Mouse (Mus musculus): Measurements from ENCODE around the gene Focad.

The Focad gene

DNA sequence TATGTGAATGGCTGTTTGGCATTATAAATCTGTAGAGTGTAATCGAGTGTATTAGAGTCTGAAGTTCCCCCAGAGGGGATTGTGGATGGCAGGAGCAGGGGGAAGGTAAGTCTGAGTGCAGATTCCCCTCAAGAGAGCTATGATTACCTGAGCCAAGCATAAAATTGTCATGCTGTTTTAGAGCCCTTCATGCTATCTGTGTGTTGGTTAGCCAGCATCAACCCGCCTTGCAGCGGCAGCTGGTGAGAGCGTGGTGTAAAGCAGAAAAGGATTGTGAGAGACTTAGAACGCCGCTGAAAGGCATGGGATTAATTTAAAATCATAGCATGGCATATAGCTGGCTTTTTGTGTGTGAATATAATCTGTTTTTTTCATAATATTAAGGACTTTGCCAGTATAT lies 63.2 kb downstream of the Focad start:
- DNase-seq = no peak

DNA sequence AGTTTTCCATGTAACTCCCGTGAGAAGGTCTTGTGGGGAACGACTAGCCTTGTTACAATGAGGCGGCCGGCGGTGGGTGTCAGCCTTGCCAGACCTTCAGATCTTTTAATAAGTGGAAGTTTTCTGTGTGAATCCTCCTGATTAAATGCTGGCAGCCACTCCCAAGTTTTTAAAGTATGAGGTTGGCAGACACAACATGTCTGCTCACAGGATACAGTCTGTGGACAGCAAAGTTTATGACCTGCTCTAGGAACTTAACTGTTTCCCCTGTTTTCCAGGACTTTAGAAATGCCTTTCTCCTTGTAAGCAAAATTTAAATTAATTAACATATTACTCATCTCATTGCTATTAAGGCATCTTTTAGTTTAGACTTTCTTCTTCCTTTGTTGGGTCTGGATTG lies 64.8 kb downstream of the Focad start:
- DNase-seq = no peak

DNA sequence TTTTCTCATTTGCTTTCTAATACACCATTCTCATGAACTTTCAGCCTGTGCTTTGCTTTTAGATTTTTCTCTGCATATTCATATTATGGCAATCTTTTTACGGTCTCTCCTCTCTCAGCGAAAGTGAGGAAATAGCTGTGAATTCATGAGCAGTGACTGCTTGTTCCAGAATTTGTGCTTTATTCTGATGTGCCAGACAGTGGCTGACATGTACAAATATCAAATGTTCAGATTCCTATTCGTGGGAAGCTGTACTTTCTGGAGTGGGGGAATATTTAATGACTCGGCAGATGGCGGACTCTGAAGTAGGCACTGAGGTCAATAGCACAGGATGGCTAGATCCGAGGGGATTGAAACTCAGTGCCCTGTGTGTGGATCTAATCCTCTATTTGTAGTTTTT lies 65.3 kb downstream of the Focad start:
- no peak for DNase-seq

DNA sequence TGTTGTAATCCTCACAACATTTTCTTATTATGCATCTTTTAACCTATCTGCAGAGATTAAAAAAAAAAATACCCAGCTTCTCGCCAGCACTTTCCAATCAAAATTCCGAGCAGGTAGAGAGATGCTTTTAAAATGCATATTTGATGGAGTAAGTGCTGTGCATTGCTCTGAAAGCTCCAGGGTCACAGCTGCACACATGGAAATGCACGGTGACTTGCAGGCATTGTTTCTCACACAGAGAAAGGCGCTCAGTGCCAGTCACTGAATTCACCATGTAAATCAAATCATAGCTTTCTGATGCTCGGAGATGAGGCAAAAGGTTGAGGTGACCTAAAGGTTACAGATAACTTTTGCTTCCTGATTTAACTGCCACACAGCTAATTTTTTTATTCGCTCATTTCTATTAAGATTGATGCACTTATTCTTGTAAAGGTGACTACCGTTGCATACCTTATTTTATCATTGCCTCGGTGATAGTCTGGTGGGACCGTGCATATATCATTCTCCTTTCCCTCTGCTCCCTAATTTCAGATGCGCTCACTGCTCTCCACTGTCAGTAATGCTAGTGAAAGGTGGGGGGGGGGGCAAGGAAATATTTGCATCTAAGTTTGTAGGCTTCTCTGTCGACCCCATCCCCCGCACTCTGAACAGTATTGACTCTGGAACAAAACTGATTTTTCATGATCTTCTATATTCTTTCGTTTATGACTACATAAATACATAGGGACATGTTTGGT lies 69.2 kb downstream of the Focad start:
- no peak for DNase-seq

DNA sequence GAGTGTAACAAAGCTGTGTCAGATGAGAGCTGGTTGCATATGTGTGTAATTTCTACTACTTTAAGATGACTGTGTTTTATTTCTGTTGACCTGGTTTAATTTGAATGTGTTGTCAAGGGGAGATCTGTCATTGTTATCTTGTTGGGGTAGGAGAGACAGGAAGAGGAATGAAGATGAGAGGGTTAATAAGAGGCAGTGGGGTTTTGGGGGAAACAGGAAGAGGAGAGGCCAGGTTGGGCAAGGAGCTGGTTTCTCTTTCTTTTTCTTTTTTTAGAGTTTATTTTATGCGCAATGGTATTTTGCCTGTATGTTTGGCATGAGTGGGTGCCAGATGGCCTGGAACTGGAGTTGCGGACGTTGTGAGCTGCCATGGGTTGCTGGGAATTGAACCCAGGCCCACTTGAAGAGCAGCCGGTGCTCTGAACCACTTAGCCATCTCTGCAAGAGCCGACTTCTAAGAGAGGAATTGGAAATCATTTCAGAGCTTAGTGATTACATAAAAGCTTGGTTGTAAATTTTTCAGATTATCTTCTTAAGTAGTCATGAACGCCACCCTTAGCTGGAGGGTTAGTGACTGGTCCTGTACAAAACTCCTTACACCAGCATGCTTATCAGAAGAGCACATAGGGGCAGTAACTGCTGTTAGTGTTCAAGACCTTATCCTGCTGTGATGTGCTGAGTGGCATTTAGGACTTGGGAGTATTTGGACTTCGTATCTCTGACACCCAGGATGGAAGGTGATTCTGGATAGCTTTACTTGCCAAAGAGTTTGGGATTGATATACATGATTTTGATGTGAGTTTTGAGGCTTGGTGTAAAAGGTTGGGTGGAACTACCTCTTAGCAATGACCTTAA lies 72.8 kb downstream of the Focad start:
- DNase-seq = no peak

DNA sequence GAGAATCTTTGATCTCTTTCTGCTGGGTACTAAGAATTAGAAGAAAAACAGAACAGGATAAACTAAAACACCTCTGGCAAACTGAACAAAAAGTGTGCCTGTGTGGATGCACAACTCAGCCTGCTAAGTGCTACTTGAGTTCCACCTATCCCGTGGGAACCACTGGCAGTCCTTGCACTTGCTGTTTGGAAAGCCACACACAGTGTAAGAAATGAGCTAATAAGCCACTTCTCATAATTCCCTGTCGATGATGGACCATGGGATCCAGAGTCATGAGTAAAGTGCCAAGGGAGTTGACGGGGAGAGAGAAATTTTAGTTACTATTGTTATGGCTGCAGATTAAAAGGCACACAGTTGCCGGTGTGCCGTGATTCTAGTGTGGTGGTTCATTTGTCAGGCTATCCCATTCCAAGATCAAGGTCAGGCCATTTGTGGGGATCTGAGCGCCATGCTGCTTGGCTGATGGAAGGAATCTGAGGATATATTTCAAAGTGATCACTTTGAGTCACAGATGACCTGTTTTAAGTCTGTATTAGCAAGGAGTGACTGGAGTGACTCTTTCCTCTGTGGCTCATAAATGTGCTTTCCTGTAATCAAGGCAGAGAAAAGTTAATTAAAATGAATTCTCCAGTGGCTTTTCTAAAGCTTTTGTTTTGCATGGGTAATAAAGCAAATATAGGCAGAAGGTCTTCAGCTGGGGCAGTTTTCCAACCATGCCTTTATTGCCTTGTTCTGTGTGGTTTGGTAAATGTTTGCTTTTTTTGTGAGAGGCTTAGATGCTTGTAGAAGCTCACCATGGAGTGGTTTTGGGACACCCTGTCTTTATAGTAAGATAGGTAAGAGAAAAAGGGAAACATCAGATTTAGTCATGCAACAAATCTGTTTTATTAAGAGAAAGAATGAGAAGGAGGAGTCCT lies 80.9 kb downstream of the Focad start:
- no peak for DNase-seq

DNA sequence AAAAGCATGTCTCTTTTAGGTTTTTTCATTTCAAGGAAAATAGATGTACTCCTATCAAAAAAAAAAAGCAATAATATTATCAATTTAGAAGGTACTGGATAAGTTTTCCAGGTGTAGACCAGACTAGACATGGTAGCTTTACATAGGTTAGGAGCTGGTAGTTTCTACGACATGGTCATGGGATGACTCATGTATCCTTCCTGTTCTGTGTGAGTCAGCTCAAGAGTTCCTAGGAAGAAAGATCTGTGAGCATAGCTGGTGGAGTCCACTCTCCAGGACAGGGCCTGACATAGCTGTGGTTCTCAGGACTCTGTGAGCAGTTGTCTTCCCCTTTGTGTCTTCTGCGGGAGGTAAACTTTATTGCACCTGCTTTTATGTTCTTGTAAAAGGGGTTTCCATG lies 84.9 kb downstream of the Focad start:
- DNase-seq = no peak

DNA sequence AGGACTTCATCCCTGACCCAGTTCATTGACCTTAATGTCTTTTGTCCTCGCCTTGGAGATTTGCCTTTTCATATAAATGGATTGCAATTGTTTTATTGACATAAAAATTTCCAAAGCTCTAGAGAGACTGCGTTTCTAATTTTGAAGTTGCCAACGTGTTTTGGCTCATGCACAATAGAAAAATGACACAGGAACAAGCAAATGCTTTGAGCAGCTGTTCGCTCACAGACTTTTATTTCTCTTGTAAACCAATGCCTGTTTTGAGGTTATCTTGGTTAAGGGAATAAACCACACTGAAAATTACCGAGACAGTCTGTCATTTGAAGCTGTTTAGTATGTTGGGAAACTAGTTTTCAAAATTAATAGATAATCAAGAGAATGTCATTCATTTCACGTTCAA lies 89.9 kb downstream of the Focad start:
- no peak for DNase-seq

DNA sequence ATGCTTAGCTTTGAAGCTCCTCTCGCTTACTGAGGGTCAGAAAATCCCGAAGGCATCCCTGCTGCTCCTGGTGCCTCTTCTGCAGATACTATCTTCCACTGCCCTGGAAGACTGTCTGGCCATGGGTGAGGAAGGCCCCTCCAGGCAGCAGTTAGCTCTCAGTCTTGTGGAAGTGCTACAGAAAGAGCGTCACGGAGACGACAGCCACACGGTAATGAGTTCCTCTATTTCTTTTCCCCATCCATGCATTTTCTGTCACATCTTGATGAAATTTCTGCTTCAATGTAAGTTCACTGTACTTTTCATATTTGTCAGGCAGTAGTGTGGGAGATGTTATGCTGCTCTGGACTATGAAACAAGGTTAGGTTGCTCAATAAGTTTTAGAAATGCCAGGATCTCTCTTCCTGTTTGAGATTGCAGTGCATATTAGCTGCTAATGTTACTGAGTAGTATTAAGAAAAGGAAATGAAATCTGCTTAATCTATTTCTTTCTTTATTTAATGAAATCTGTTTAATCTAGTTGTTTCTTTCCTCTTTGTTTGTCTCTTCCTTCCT lies 91.5 kb downstream of the Focad start:
- DNase-seq = no peak

DNA sequence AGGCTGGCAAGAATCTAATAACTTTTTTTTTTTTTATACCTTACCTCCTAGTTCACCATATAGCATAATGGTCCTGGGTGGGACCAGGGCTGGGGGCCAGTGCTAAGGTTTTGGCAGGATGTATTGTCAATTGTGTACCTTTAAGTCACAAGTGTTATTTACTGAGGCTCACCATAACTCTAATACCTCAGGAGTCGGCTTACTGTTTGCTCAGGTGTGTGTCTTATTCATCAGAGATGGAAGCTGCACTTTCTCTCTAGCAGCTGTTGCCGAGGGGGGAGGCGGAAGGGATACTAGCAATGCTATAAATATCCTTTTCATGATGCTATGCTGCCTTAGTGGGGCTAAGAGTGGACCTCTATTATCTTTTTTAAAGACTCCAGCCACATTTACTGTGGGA lies 93.2 kb downstream of the Focad start:
- DNase-seq = no peak

DNA sequence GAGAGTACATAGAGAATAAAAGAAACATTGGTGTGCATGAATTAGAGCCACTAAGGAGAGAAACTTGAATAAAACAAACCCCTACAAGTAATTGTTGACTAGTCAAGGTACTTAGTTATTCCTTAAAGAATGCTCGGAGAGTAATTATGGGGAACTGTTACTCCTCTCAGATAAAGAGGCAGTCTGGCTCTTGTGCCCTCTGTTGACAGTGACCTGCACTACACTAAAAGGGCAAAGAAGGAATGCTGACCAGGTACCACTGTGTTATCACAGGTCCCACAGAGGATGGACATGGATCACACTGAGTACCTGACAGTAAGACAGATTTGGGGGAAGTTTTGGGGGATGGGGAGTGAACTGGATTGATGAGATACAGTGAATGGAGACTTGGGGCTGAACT lies 95.1 kb downstream of the Focad start:
- no peak for DNase-seq

DNA sequence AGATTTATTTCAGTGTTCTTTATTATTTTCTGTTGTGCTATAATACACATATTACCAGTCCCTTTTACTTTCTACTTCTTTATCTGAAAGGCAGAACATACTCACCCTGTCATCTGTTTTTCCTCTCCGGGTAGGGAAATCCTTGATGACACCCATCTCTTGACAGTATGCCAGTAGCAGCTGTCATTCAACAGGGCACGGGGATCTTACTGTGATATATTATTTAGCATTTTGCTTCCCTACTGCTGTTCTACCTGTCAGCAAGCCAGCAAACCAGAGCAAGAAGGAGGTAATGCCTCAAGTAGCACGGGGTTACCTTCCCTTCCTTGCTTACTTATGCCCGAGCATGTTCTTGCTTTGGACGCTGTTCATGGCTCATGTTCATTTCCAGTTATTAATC lies 99.8 kb downstream of the Focad start:
- no peak for DNase-seq

DNA sequence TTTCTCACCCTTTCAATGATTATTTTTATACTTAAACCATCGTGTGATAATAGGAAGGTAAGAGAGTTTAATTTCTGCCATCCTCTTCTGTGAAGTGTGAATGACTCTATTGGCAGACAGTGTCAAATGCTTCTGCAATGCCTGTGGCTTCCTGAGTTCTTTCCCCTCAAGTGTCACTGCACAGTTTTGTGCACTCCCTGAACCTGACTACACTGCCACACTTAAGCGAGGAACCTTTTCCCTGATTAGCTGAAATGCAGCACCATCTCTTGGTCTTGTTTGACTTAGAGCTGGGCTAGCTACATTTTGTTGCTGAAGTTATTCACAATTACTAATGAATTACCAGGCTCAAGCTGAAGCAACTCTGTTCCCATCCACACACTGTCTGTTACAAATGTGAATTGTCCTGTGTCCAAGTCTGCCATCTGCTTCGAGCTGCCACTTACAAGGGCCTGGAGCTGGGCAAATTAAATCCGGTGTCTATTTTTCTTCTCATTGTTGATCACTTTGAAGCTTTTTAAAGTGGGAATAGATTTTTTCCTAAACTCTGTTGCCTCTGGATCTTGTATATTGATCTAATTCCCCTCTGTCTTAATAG lies 101.6 kb downstream of the Focad start:
- DNase-seq = no peak

DNA sequence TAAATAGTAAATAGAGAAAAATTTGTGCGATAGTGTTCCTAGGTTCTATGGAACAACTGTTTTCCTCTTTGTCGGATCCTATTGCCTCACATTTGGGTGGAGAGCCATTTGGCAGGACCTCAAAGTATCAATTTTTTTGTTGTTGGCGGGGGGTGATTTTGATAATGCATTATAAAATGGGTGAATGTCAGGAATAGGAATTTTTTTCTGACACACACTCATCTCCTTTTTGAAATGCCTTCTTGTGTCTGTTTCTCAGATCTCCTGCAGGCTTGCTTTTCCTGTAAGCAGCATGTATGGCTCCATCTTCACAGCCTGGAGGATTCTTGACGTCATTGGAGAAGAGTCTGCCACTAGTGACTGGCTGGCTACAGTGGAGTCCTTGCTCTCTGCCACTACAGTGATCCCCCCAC lies 102.1 kb downstream of the Focad start:
- DNase-seq = no peak

DNA sequence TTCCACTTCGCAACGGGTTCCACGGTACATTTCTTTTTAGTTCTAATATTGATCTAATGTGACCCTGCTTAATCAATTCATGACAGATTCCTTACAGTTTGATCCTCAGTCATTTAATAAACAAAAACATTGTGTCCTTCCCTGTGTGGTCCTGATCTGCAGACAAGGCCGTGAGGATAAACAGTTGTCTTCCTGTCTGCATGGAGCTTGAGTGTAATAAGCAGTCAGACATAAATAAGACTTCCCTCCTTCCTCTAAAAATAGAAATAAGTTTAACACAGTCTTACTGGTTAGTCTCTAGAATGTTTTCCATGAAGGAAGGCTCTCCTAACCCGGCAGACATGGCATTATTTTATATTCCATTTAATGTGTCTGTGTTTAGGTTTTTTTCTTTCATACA lies 102.8 kb downstream of the Focad start:
- DNase-seq = no peak

DNA sequence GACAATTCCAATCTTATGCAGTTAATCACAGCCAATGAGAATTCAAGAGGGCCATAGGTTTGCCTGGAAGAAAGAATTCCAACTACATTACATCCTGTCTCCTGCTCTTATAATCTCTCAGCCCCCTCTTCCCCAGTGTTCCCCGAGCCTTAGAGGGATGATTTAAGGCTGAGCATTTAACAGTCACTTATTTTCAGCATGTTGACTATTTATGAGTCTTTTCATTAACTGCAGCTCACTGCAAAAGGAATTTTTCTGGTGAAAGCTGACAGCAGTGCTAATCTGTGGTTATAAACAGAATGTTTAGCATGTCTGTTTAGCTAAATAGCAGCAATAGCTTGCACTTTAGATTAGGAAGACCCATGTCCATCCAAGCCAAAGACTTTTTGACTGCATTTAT lies 104.8 kb downstream of the Focad start:
- DNase-seq = no peak

DNA sequence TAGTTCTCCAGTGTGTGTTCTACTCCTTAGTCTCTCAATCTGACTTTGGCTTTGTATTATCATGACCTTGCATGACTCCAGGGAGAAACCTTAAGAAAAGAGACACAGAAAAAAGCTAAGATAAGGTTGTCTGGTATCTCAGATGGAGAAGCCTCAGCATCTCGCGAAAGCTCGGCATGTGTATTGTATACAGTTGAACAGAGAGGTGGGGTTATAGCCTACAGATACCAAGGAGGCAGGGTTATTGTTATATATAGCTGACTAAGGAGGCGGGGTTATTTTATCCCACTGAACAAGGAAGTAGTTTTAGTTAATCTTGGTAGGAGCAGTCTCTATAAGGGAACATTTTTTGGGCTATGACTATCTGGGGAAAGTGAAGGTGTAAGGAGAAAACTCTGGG lies 106.6 kb downstream of the Focad start:
- no peak for DNase-seq

DNA sequence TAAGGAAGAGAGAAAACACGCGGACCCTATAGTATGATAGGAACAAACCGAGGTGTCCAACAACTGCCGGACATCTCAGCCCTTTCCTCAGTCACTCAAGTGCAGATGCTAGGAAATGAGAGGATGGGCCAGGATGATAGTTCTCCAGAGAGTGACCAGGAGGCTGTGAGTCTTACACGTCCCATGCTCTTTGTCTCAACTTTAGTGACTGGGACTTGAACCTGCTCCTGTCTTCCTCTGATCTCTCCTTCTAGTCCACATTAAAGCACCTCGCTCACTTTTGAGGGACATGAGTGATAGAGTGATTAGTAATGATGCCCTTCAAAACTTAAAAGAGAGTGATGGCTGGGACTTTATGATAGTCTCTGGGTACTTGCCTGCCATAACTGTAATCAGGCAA lies 114.2 kb downstream of the Focad start:
- DNase-seq = no peak

DNA sequence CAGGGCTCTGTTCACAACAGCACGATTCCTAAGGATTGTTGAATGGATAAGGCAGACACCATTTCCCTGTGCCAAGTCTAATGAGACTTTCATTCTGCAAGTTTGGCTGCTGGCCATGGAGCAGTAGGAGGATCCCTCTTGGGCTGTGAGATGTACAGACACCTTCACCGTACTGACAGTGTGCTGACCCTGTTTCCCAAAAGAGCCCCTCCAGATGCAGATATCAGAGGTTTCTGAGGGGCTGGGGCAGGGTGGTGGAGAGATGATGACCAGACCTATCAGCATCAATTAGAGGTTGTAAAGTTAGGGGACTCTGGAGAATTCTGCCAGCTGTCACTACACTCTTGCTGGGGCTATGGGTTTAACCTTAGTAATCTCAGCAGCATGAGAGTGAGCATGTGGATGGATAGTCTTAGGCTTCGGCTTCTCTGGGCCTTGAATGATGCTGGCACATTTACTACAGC lies 115.0 kb downstream of the Focad start:
- no peak for DNase-seq

DNA sequence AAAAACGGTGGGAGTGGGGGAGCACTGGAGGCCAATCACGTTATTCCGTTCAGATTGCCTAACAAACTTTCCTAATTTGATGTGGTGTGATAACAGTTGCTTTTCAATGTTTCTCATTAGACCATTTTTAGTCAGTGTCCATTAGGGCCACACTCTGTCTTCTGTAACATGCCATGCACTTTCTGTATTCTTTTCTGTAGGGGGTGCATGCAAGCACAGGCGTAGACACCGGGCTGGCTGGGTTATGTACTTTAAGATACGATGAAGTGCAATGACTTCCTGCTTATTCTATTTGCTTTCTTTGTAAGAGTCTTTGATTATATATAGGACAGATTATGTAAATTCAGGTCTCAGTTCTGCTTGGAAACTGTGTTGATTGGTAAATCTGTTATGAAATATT lies 116.2 kb downstream of the Focad start:
- no peak for DNase-seq

DNA sequence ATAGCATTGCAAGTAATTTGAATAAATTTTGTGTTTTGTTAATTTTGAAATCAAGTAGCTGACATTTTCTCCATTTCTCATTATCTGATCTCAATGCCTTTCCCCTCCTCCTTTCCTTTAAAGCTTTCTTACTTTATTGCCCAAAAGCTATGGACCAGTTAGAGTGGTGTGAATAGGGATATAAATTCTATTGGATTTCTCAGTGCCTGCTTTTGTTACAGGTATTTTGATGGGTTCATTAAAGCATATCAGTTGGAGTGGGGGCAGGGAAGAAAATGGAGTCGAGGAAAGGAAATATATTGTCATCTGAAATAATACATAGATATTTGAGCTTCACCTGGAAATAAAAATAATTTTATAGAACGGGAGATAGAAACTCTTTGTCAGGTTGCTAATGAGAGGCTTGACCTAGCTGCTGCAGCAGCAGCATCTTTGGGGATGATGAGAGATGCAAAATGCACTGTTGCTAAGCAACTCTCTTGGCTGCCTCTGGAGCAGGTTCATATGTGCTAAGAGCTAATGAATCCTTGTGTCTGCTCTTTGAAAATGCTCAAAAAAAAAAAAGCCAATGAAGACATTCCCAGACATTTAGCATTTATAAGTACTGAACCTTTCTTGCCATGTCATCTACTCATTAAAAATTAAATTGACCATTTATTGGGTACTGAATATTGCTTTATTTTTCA lies 116.9 kb downstream of the Focad start:
- DNase-seq = no peak

DNA sequence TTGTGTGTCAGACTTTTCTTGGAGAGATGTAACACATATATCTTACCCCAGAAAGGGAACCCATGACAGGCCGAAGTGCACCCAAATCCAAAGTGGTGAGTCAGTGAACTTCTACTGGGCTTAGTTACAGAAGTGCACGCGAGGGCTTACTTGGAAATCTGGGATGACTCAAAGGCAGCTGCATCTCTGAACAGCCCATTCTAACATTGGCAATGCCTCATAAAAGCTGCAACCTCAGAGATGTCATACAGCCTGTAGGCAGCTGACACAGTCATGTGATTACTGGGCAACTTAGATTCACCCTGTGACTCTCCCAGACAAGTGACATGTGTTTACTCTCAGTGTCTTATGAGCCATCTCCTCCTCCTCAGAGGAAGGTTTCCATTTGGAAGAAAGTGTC lies 119.5 kb downstream of the Focad start:
- no peak for DNase-seq

Measured in liver (tissue).